Mouse (Mus musculus): Measurements from ENCODE around the gene Col11a2.

- TF ChIP-seq POLR2A (IDR thresholded peaks at IDR 0.05; ENCODE audit: low read depth, low read length) = no peak
- no peak for TF ChIP-seq CTCF (IDR thresholded peaks at IDR 0.05; ENCODE audit: borderline replicate concordance, insufficient read depth, low read length)
Measured at GRCm38 (mm10) chr17:34023678-34024077, 15.6 kb upstream of the Col11a2 start.
